Mouse (Mus musculus) gastrocnemius, adult 8-10 months (tissue): ENCODE data around the gene Luzp4. TPM values are rescaled to one million over a fixed set of nuclear protein-coding genes. Genes with fewer than 3 reads are reported as not detected.
"Not testable (repeated sequence)": the region's sequence is repeated elsewhere in the genome, so short reads cannot be mapped to it uniquely, and the experiment has no call there.

Source experiments
- DNase-seq, 2 experiments: peaks; one replicate each; pipeline ENCODE4 v3.0.0; 2022; ENCODE audit warnings: low spot score in 2 of 2
- total RNA-seq, 4 experiments: library from RNA; stranded (reverse); gene quantifications; 2 replicates each; pipeline ENCODE4 v1.2.4; 2022

Gene Luzp4
- total RNA-seq = not detected

- DNase-seq = not testable (repeated sequence)
Observed at GRCm38 (mm10) chrX:148857340-148857739, at the start of gene Luzp4. Gene Luzp4, plus strand, starts transcription at chrX:148857640.

DNA sequence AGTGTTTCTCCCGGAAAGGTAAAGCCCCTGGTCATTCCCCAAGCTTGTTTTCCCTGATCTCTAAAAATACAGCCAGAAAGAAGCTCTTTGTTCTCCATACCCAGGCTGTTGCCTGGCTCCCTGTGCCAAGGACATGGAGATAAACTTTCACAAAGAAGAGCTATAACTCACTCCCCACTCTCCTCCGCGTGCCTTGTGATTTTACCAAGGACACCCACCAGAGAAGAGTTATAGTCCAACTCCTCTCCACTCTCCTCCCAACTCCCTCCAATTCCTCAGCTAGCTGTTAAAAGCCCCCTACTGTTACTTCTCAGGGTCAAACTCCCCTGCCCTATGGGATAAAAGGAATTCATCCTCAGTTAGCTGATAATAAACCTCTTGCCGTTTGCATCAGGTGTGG, 15.6 kb upstream of the Luzp4 start:
- DNase-seq = not testable (repeated sequence)

Other genes with a start within 250 kb of the Luzp4 start
- not detected for gene Gm8334, start 242.5 kb upstream of the Luzp4 start, total RNA-seq
- gene Gm15127, start 194.0 kb upstream of the Luzp4 start, total RNA-seq = not detected
- gene Ott, start 216.6 kb downstream of the Luzp4 start, total RNA-seq = not detected